Mouse (Mus musculus) bone marrow macrophage, adult 2 months (primary cell): ENCODE measurements around the gene Ctla4. TPM values are rescaled to one million over a fixed set of nuclear protein-coding genes. Genes with fewer than 3 reads are reported as not detected.

Experiments used
- H3K27ac ChIP-seq: 2 replicates; pipeline ENCODE4 v1.5.1; 2012; ENCODE audit warnings: low read depth, low read length; ENCODE audit not compliant: insufficient read depth
- H3K4me1 ChIP-seq: 2 replicates; pipeline ENCODE4 v1.6.1; 2012; ENCODE audit warnings: low read length; ENCODE audit not compliant: control insufficient read depth, insufficient read depth
- H3K4me3 ChIP-seq: 2 replicates; pipeline ENCODE4 v1.5.1; 2012; ENCODE audit warnings: mild to moderate bottlenecking, low read length, moderate library complexity; ENCODE audit not compliant: insufficient read depth
- CTCF ChIP-seq: IDR thresholded peaks from 2 replicates; pipeline ENCODE4 v1.5.1; 2012; ENCODE audit warnings: low read depth, mild to moderate bottlenecking, low read length, moderate library complexity
- POLR2A ChIP-seq: IDR thresholded peaks from 2 replicates; pipeline ENCODE4 v1.6.1; 2012; ENCODE audit warnings: mild to moderate bottlenecking, low read depth, low read length, borderline replicate concordance
- polyA plus RNA-seq: library from polyadenylated mRNA; stranded (reverse); fragments of >200 nt; gene quantifications from 2 replicates; pipeline ENCODE4 v1.2.4, GENCODE M21; 2012; ENCODE audit not compliant: missing spikeins, insufficient read depth, insufficient read length

Gene Ctla4
- polyA plus RNA-seq, 1 experiment = not detected

GRCm38 (mm10) chr1:60898127-60898932, 11.5 kb downstream of the Ctla4 start:
- no peak overlapping the region for H3K4me3 ChIP-seq
- peak overlapping the region; percentile 50 for H3K27ac ChIP-seq
- peaks cover 16% of the 10 kb centered on the region for H3K4me1 ChIP-seq
- no peak for TF ChIP-seq POLR2A
- no peak for TF ChIP-seq CTCF

- peaks cover 16% of the 10 kb centered on the region for H3K4me1 ChIP-seq
- peak overlapping the region; percentile 50 for H3K27ac ChIP-seq
- TF ChIP-seq CTCF (no peak), POLR2A (no peak)
- no peak overlapping the region for H3K4me3 ChIP-seq
Measured at GRCm38 (mm10) chr1:60898933-60899210, 12.1 kb downstream of the Ctla4 start.

- TF ChIP-seq POLR2A = no peak
- Histone ChIP-seq H3K27ac (peak overlapping the region; percentile 50), H3K4me3 (no peak overlapping the region), H3K4me1 (peaks cover 16% of the 10 kb centered on the region)
Measured at GRCm38 (mm10) chr1:60899244-60899643, 12.4 kb downstream of the Ctla4 start.

- TF ChIP-seq POLR2A (no peak), CTCF (no peak)
- Histone ChIP-seq H3K4me1 (peaks cover 19% of the 10 kb centered on the region), H3K4me3 (no peak overlapping the region), H3K27ac (no peak overlapping the region)
Measured at GRCm38 (mm10) chr1:60902547-60902946, 15.7 kb downstream of the Ctla4 start.

- Histone ChIP-seq H3K4me1 (peaks cover 20% of the 10 kb centered on the region), H3K4me3 (no peak overlapping the region), H3K27ac (no peak overlapping the region)
- no peak for TF ChIP-seq CTCF
- TF ChIP-seq POLR2A = no peak
Measured at GRCm38 (mm10) chr1:60903126-60903525, 16.3 kb downstream of the Ctla4 start.

- Histone ChIP-seq H3K4me3 (no peak overlapping the region), H3K4me1 (peaks cover 9% of the 10 kb centered on the region), H3K27ac (no peak overlapping the region)
- no peak for TF ChIP-seq POLR2A
- no peak for TF ChIP-seq CTCF
Measured at GRCm38 (mm10) chr1:60904456-60904978, 17.7 kb downstream of the Ctla4 start.

GRCm38 (mm10) chr1:60907466-60907865, 20.7 kb downstream of the Ctla4 start:
- Histone ChIP-seq H3K4me3 (no peak overlapping the region), H3K4me1 (peaks cover 15% of the 10 kb centered on the region), H3K27ac (no peak overlapping the region)
- TF ChIP-seq CTCF (no peak), POLR2A (no peak)

- peaks cover 20% of the 10 kb centered on the region for H3K4me1 ChIP-seq
- TF ChIP-seq CTCF = no peak
- TF ChIP-seq POLR2A = no peak
- no peak overlapping the region for H3K4me3 ChIP-seq
- no peak overlapping the region for H3K27ac ChIP-seq
Measured at GRCm38 (mm10) chr1:60908751-60909161, 22.0 kb downstream of the Ctla4 start.

GRCm38 (mm10) chr1:60909746-60910145, 22.9 kb downstream of the Ctla4 start:
- H3K4me1 ChIP-seq = peaks cover 20% of the 10 kb centered on the region
- no peak overlapping the region for H3K4me3 ChIP-seq
- TF ChIP-seq CTCF (no peak), POLR2A (no peak)
- H3K27ac ChIP-seq = no peak overlapping the region

GRCm38 (mm10) chr1:60910796-60911195, 24.0 kb downstream of the Ctla4 start:
- no peak overlapping the region for H3K4me3 ChIP-seq
- H3K4me1 ChIP-seq = peaks cover 26% of the 10 kb centered on the region
- TF ChIP-seq POLR2A (no peak), CTCF (no peak)
- H3K27ac ChIP-seq = no peak overlapping the region

GRCm38 (mm10) chr1:60911631-60912030, 24.8 kb downstream of the Ctla4 start:
- H3K4me3 ChIP-seq = no peak overlapping the region
- TF ChIP-seq CTCF (no peak), POLR2A (no peak)
- H3K4me1 ChIP-seq = peaks cover 31% of the 10 kb centered on the region
- no peak overlapping the region for H3K27ac ChIP-seq
